Mouse (Mus musculus): Measurements from ENCODE around the gene Numbl. TPM values are rescaled to one million over a fixed set of nuclear protein-coding genes. Genes with fewer than 3 reads are reported as not detected.

Gene Numbl
- polyA plus RNA-seq, 1 experiment from 2014 or later: 20.1 TPM

GRCm38 (mm10) chr7:27273739-27274351 is 15.6 kb downstream of the Numbl start:
- ATAC-seq (replicated peaks; ENCODE audit: low FRiP score): no peak
- Histone ChIP-seq H3K9ac (ENCODE audit: low read length) (no peak overlapping the region), H3K9me3 (ENCODE audit: control insufficient read depth, low read length) (no peaks in the 10 kb centered on the region), H3K27me3 (ENCODE audit: control insufficient read depth, insufficient read depth, low read length) (no peaks in the 10 kb centered on the region), H3K4me3 (ENCODE audit: low read depth, low read length) (no peak overlapping the region), H3K36me3 (ENCODE audit: control insufficient read depth, insufficient read depth, low read length) (peaks cover 14% of the 10 kb centered on the region), H3K4me1 (replicated peaks; ENCODE audit: control insufficient read depth, insufficient read depth, low read length) (no peaks in the 10 kb centered on the region), H3K4me2 (ENCODE audit: low read depth, low read length, severe bottlenecking) (no peak overlapping the region), H3K27ac (ENCODE audit: low read depth, low read length) (no peak overlapping the region)
- peak; percentile 79 for DNase-seq (ENCODE audit: low spot score)
- WGBS: 51% methylated on average over 32 of the region's 32 CpGs

- ATAC-seq (replicated peaks; ENCODE audit: low FRiP score) (no peak), DNase-seq (ENCODE audit: low spot score) (no peak)
- Histone ChIP-seq H3K4me3 (ENCODE audit: low read depth, low read length) (no peak overlapping the region), H3K9me3 (ENCODE audit: control insufficient read depth, low read length) (no peaks in the 10 kb centered on the region), H3K9ac (ENCODE audit: low read length) (no peak overlapping the region), H3K27me3 (ENCODE audit: control insufficient read depth, insufficient read depth, low read length) (no peaks in the 10 kb centered on the region), H3K36me3 (ENCODE audit: control insufficient read depth, insufficient read depth, low read length) (peaks cover 10% of the 10 kb centered on the region), H3K4me1 (replicated peaks; ENCODE audit: control insufficient read depth, insufficient read depth, low read length) (no peaks in the 10 kb centered on the region), H3K27ac (ENCODE audit: low read depth, low read length) (no peak overlapping the region), H3K4me2 (ENCODE audit: low read depth, low read length, severe bottlenecking) (no peak overlapping the region)
- 95% methylated on average over 4 of the region's 4 CpGs for WGBS
These were observed 16.7 kb downstream of the Numbl start for GRCm38 (mm10) chr7:27274916-27275315.

- H3K9ac ChIP-seq (ENCODE audit: low read length): no peak overlapping the region
- H3K4me3 ChIP-seq (ENCODE audit: low read depth, low read length): no peak overlapping the region
- H3K4me1 ChIP-seq (replicated peaks; ENCODE audit: control insufficient read depth, insufficient read depth, low read length): no peaks in the 10 kb centered on the region
- peaks cover 13% of the 10 kb centered on the region for H3K36me3 ChIP-seq (ENCODE audit: control insufficient read depth, insufficient read depth, low read length)
- ATAC-seq (replicated peaks; ENCODE audit: low FRiP score) (no peak), DNase-seq (ENCODE audit: low spot score) (no peak)
- H3K27me3 ChIP-seq (ENCODE audit: control insufficient read depth, insufficient read depth, low read length): no peaks in the 10 kb centered on the region
- H3K9me3 ChIP-seq (ENCODE audit: control insufficient read depth, low read length): no peaks in the 10 kb centered on the region
- no peak overlapping the region for H3K27ac ChIP-seq (ENCODE audit: low read depth, low read length)
- 68% methylated on average over 7 of the region's 7 CpGs for WGBS
- no peak overlapping the region for H3K4me2 ChIP-seq (ENCODE audit: low read depth, low read length, severe bottlenecking)
These were observed 17.8 kb downstream of the Numbl start for GRCm38 (mm10) chr7:27276021-27276420.

GRCm38 (mm10) chr7:27277191-27277590 is 19.0 kb downstream of the Numbl start:
- no peak for ATAC-seq (replicated peaks; ENCODE audit: low FRiP score)
- 89% methylated on average over 3 of the region's 3 CpGs for WGBS
- no peaks in the 10 kb centered on the region for H3K4me1 ChIP-seq (replicated peaks; ENCODE audit: control insufficient read depth, insufficient read depth, low read length)
- H3K36me3 ChIP-seq (ENCODE audit: control insufficient read depth, insufficient read depth, low read length): peaks cover 13% of the 10 kb centered on the region
- no peak overlapping the region for H3K9ac ChIP-seq (ENCODE audit: low read length)
- no peaks in the 10 kb centered on the region for H3K27me3 ChIP-seq (ENCODE audit: control insufficient read depth, insufficient read depth, low read length)
- H3K9me3 ChIP-seq (ENCODE audit: control insufficient read depth, low read length): no peaks in the 10 kb centered on the region
- H3K27ac ChIP-seq (ENCODE audit: low read depth, low read length): no peak overlapping the region
- DNase-seq (ENCODE audit: low spot score): no peak
- H3K4me3 ChIP-seq (ENCODE audit: low read depth, low read length): no peak overlapping the region
- no peak overlapping the region for H3K4me2 ChIP-seq (ENCODE audit: low read depth, low read length, severe bottlenecking)

- H3K27me3 ChIP-seq (ENCODE audit: control insufficient read depth, insufficient read depth, low read length): no peaks in the 10 kb centered on the region
- no peak overlapping the region for H3K4me2 ChIP-seq (ENCODE audit: low read depth, low read length, severe bottlenecking)
- DNase-seq (ENCODE audit: low spot score): no peak
- H3K9ac ChIP-seq (ENCODE audit: low read length): no peak overlapping the region
- 73% methylated on average over 13 of the region's 13 CpGs for whole genome bisulfite sequencing
- no peaks in the 10 kb centered on the region for H3K9me3 ChIP-seq (ENCODE audit: control insufficient read depth, low read length)
- no peak for ATAC-seq (replicated peaks; ENCODE audit: low FRiP score)
- no peak overlapping the region for H3K27ac ChIP-seq (ENCODE audit: low read depth, low read length)
- H3K4me3 ChIP-seq (ENCODE audit: low read depth, low read length): no peak overlapping the region
- H3K4me1 ChIP-seq (replicated peaks; ENCODE audit: control insufficient read depth, insufficient read depth, low read length): no peaks in the 10 kb centered on the region
- peaks cover 10% of the 10 kb centered on the region for H3K36me3 ChIP-seq (ENCODE audit: control insufficient read depth, insufficient read depth, low read length)
These were observed 23.5 kb downstream of the Numbl start for GRCm38 (mm10) chr7:27281717-27282116.

GRCm38 (mm10) chr7:27282225-27282624 is 24.0 kb downstream of the Numbl start:
- no peak overlapping the region for H3K27ac ChIP-seq (ENCODE audit: low read depth, low read length)
- H3K36me3 ChIP-seq (ENCODE audit: control insufficient read depth, insufficient read depth, low read length): peaks cover 5% of the 10 kb centered on the region
- no peak overlapping the region for H3K4me2 ChIP-seq (ENCODE audit: low read depth, low read length, severe bottlenecking)
- no peaks in the 10 kb centered on the region for H3K4me1 ChIP-seq (replicated peaks; ENCODE audit: control insufficient read depth, insufficient read depth, low read length)
- H3K4me3 ChIP-seq (ENCODE audit: low read depth, low read length): no peak overlapping the region
- no peak for DNase-seq (ENCODE audit: low spot score)
- 71% methylated on average over 4 of the region's 4 CpGs for WGBS
- no peaks in the 10 kb centered on the region for H3K9me3 ChIP-seq (ENCODE audit: control insufficient read depth, low read length)
- no peak overlapping the region for H3K9ac ChIP-seq (ENCODE audit: low read length)
- no peaks in the 10 kb centered on the region for H3K27me3 ChIP-seq (ENCODE audit: control insufficient read depth, insufficient read depth, low read length)
- no peak for ATAC-seq (replicated peaks; ENCODE audit: low FRiP score)

GRCm38 (mm10) chr7:27284865-27285697 is 26.8 kb downstream of the Numbl start:
- under 1% methylated on average over 28 of the region's 28 CpGs for WGBS
- H3K27ac ChIP-seq (ENCODE audit: low read depth, low read length): no peak overlapping the region
- peak overlapping the region; percentile 32; the same call in 1 of the 2 replicates for H3K4me2 ChIP-seq (ENCODE audit: low read depth, low read length, severe bottlenecking)
- DNase-seq (ENCODE audit: low spot score) (peak; percentile 76), ATAC-seq (replicated peaks; ENCODE audit: low FRiP score) (peak; percentile 75)
- no peaks in the 10 kb centered on the region for H3K9me3 ChIP-seq (ENCODE audit: control insufficient read depth, low read length)
- H3K4me3 ChIP-seq (ENCODE audit: low read depth, low read length): no peak overlapping the region
- peak overlapping the region; percentile 10; the same call in 1 of the 2 replicates for H3K9ac ChIP-seq (ENCODE audit: low read length)
- H3K4me1 ChIP-seq (replicated peaks; ENCODE audit: control insufficient read depth, insufficient read depth, low read length): no peaks in the 10 kb centered on the region
- H3K27me3 ChIP-seq (ENCODE audit: control insufficient read depth, insufficient read depth, low read length): no peaks in the 10 kb centered on the region
- H3K36me3 ChIP-seq (ENCODE audit: control insufficient read depth, insufficient read depth, low read length): peaks cover 5% of the 10 kb centered on the region; the same call in 1 of the 2 replicates

GRCm38 (mm10) chr7:27285698-27286066 is 27.4 kb downstream of the Numbl start:
- H3K9ac ChIP-seq (ENCODE audit: low read length): peak overlapping the region; percentile 10; the same call in 1 of the 2 replicates
- WGBS: 6% methylated on average over 8 of the region's 8 CpGs
- H3K9me3 ChIP-seq (ENCODE audit: control insufficient read depth, low read length): no peaks in the 10 kb centered on the region
- H3K27ac ChIP-seq (ENCODE audit: low read depth, low read length): no peak overlapping the region
- no peaks in the 10 kb centered on the region for H3K27me3 ChIP-seq (ENCODE audit: control insufficient read depth, insufficient read depth, low read length)
- DNase-seq (ENCODE audit: low spot score) (peak; percentile 82), ATAC-seq (replicated peaks; ENCODE audit: low FRiP score) (peak; percentile 83)
- no peak overlapping the region for H3K4me3 ChIP-seq (ENCODE audit: low read depth, low read length)
- H3K36me3 ChIP-seq (ENCODE audit: control insufficient read depth, insufficient read depth, low read length): peaks cover 2% of the 10 kb centered on the region; the same call in 1 of the 2 replicates
- peak overlapping the region; percentile 32; the same call in 1 of the 2 replicates for H3K4me2 ChIP-seq (ENCODE audit: low read depth, low read length, severe bottlenecking)
- H3K4me1 ChIP-seq (replicated peaks; ENCODE audit: control insufficient read depth, insufficient read depth, low read length): no peaks in the 10 kb centered on the region

Data from forebrain, embryonic 11.5 days (tissue).